Mouse (Mus musculus): ENCODE results near the gene Ubald2.
"Not testable (repeated sequence)": the region's sequence is repeated elsewhere in the genome, so short reads cannot be mapped to it uniquely, and the experiment has no call there.

Gene Ubald2

DNA sequence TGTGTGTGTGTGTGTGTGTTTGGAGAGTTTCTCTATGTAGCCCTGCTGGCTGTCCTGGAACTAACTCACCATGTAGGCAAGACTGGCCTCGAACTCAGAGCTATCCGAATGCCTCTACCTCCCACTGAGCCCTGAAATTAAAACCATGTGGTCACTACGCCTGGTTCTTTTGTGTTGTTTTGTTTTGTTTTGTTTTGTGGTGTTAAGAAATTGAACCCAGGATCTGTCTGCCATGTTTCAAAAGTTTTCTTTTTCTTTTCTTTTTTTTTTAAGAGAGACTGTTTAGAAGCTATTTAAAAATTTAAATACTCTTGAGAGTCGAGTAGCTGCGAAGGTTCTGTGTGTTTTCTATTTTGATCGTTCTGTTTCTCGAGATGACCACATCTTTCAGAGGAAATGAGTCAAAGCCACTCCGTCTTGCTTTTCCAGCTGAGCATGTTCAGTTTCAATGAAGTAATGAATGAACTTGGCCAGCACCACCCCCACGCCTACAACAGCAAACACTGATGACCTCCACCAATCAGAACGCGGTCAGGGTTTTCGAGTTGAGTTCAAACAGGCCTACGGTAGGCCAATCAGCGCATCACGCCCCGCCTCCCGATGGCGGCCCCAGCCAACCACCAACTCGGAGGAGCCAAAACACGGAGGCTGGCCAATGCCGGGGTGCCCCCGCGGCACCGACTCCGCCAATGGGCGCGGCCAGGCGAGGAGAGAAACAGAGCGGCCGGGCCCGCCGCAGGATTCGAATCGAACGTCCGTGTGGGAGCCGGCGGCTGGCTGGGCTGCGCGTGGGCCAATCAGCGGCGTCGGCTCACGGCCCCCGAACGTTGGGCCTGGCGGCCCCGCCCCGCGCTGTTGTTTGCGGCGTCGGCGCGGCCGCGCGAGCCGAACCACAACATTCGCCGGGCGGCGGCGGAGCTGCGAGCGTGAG is at the start of gene Ubald2:
Gene Ubald2 (plus strand): TSS at position 739 of the 931 bp plus-strand sequence.
- peak; percentile 97 to 100 for DNase-seq (ENCODE audit: low spot score in 2 of 2)

DNA sequence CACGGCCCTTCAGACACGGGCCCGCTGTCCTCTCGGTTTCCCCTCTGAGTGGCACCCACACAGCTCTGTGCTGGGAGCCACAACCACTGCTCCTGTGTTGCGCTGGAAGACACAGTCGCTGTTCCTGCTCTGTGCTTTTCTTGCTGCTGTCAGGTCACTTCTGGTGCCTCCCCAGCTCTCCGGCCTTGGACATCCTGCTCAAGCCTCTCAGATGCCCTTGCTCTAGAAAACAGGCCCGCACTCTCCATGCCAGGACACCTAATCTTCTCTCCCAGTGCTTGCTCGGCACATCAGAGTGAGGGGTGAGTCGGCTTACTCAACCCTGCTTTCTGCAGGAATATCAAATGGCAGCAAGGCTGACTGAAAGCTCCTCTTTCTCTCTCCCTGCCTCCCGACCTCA is 49.7 kb upstream of the Ubald2 start:
- no peak for DNase-seq (ENCODE audit: low spot score in 2 of 2)

DNA sequence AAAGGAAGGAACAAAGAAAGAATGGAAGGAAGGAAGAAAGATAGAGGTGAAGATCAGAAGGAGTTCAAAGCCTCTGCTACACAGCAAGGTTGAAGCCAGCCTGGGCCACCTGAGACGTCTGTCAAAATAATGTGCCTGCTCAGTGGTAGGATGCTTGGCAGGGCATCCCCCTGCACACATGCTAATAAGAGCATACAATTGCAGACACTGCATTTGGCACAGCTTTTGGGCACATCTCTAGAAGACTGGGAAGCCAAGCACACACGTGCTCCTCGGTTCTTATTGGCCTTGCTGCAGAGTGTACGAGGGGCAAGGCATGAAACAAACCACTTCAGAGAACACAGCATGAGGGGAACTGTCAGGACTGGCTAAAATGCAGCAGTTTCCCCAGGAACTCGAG is 47.9 kb upstream of the Ubald2 start:
- no peak for DNase-seq (ENCODE audit: low spot score in 2 of 2)

DNA sequence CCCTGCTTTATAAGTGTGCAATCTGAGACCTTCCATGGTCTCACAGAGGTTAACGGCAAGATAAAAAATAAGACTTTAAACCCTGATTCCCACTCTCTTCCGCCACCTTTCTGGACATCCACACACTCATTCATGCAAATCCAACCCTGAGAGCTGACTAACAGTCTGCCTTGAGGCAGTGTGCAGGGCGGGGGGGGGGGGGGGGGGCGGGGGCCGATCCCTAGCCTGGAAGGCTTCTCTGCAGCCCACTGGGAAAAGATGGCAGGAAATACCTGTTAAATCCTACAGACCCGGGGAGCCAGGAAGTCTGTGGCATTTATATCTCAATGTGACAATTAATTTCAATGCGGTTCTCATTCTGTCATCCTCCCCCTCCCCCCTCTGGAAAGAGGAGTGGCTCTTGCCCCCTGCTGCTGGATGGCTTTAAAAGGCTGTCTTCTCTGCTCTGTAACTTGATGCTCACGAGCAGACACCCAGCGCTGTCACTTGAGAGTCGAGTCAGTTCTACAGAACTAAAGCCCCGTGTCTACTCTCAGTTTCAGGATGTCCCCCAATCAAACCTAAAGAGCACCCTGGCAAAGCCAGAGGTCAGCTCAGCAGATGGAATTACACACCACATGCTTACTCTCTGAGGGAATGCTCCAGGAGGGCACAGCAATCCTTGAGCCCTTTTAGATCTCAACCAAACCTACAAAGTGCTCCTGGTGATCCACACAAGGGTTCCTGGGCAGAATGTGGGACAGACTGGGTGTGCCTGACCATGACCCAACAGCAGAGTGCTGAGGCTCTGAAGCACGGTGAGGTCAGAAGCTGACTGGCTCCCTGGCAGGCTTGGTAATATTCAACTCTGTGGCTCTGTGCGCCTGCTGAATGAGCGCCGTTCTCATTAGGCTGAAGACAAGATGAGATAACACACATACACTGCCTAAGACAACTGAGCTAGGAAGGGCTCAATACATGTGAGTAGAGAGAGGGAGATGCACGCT is 46.5 kb upstream of the Ubald2 start:
- no peak for DNase-seq (ENCODE audit: low spot score in 2 of 2)

DNA sequence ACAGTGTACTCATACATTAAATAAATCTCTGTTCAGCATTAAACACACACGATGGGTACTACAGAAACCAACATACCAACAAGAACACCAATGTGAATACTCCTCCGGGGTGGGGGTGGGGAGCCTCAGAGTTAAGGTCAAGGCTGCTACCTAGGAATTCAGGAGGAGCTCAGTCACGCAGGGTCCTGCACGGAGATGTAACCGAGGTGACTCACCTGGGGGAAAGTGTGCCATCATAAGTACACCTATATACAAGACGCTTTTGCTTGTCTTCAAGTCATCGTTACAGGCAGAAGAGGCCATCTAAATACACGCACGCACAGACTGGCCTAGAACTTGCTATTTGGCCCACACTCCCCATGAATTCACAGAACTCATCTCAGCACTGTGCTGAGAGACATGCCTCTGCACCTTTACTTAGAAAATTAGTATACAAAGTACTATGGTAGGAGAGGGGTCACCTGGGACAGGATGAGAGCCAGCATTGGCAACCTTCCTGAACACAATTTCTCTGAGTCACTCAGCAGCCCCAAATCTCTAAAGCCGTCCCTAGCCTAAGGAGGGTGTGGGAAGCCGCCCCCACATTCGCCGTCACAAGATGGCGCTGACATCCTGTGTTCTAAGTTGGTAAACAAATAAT is 44.9 kb upstream of the Ubald2 start:
- peak; percentile 33 to 39 for DNase-seq (ENCODE audit: low spot score in 2 of 2)

DNA sequence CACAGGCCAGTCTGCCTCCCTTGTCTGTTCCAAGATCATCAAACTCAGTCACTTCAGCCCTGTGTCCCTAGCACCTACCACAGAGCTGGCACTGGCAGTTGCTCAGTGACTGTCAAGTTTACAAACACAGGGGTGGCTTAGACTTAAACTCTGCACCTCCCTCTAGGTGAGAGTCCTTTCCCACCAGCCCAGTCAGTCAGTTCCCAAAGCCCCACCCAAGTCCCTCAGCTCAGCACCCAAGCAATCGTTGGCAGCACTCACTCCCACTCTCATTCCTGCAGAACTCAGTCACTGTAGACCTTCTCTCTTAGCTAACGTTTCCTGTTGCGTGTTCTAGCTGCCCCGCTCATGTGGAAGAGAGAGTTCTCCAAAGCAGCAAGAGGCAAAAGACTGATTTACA is 39.1 kb upstream of the Ubald2 start:
- no peak for DNase-seq (ENCODE audit: low spot score in 2 of 2)

DNA sequence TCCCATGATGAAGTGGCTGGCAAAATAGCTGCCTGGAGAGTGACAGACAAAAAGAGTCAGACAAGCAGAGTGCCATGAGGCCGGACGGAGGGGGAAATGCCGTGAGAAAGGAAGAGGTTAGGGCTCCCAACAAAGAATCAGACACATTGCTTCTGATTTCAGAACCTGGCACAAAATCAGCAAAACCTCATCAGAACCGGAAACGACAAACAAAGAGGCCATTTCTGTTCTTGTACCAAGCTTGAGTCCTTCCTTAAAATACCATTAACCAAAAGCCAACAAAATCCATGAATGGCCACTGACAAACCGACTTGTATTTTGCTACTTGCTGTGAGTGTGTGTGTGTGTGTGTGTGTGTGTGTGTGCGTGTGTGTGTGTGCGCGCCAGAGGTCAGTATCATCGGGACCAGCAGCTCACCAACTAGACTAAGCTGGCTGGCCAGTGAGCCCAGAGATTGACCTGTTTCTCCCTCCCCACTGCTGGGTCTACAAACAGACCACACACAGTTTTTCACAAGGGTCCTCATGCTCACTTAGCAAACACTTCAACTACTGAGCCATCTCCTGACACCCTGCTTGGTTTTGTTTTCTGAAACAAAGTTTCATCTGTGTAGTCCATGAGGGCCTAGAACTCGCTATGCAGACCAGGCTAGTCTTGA is 37.5 kb upstream of the Ubald2 start:
- DNase-seq (ENCODE audit: low spot score in 2 of 2): no peak

DNA sequence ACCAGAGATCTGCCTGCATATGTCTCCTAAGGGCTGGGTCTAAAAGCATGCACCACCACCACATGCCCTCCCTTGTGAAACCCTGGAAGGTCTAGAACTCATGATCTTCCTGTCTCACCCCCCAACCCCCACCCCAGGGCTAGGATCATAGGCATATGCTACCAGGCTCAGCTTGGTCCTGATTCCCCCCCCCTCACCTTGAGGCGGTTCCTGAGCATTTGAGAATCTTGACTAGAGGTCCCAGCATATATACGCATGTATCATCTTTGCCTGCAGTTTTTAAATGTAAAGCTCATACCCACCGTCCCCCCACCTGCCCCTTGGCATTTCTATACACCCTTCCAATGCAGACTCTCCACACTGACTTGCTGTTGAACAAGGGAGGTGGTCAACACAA is 37.0 kb upstream of the Ubald2 start:
- DNase-seq (ENCODE audit: low spot score in 2 of 2): no peak

DNA sequence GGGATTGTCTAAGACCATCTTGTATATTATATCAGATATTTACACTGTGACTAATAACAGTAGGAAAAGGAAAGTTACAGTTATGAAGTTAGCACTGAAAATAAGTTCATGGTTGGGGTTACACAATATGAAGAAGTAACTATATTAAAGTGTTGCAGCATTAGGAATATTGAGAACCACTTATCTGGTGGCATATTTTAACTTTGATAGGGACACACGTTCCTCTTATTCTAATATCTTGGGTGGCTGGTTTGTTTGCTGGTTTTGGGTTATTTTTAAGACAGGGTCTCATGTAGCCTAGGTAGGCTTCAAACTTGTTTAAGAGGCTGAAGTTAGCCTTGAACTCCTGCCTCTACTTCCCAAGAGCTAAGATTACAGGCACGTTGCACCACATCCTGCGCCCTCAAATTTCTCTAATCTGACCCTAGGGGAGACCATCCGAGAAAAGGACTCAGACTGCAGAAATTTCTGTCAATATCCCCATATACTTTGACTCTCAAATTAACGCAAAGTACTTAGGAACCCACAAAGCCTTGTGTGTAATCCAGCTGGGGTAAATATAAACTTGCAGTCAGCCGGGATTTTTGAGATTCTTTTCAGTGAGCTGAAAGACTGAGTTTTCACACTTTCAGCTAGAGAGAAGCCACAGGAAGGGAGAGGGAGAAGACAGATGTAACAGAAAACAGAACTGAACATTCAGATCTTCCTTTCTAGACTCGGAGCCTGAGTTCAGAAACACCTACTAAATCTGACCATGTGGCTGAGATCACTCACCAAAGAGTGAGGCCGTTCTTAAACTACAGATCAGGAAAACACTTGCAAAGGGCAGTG is 36.2 kb upstream of the Ubald2 start:
- DNase-seq (ENCODE audit: low spot score in 2 of 2): no peak

DNA sequence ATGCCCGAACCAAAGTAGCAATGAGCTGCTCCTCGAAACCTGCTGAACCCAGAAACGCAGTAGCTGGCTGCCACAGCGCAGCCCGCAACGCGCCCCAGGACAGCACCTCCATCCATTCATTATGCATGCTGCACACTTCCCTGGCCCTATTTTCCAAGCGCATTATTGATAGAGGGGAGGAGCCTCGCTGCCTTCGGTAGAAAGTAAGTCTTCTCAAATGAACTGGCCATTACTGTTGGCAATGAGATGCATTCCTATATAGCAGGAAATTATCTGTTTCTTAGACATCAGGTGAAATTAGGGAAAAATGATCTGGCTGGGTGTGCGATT is 35.6 kb upstream of the Ubald2 start:
- no peak for DNase-seq (ENCODE audit: low spot score in 2 of 2)

DNA sequence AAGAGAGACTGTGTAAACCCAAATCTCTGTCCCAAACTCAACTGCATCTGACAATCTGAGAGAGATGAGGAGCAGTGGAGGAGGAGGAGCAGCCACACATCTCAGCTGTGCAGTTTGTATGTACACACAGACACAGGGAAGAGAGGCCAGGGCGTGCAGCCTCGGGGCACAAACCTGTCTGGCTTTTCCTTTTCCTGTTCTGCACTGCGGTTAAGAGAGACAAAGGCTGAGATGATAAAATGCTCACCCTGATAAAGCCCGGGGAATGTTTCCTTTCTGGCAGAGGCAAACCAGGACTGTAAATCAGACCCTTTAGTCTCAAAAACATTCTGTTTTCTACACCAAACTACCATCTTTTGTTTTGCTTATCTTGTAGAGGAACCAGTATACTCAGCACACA is 33.3 kb upstream of the Ubald2 start:
- no peak for DNase-seq (ENCODE audit: low spot score in 2 of 2)

DNA sequence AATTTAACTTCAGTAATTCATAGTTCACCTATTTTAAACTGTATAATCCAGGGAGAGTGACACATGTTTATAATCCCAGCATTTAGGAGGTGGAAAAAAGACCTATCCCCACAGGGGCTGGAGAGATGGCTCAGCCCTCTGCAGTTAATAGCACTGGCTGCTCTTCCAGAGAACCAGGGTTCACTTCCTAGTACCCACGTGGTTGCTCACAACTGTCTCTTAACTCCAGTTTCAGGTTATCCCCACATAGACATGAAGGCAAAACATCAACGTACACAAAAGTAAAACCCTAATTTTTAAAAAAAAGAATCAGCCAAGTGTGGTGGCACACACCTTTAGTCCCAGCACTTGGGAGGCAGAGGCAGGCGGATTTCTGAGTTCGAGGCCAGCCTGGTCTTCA is 28.3 kb upstream of the Ubald2 start:
- DNase-seq (ENCODE audit: low spot score in 2 of 2): no peak

DNA sequence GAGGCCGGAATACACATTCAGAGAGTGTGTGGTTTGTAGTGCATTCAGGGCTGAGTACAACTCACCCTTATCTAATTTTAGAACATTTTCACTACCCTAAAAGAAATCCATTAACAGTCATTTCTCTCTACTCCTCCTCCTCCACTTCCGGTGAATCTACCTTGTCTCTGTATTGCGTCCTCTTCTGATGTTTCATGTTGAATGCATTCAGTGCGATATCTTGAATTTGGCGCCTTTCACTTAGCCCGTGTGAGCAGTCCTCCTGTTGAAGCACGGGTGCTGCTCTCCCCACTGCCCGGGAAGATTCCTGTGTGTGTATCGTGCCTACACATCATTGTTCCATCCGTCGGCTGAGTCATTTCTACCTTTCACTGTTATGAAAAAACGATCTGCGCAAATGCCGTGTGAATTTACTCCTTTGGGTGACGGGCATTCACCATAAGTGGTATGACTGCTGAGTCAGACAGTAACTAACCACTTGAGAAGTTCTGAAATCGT is 27.6 kb upstream of the Ubald2 start:
- DNase-seq (ENCODE audit: low spot score in 2 of 2): no peak

DNA sequence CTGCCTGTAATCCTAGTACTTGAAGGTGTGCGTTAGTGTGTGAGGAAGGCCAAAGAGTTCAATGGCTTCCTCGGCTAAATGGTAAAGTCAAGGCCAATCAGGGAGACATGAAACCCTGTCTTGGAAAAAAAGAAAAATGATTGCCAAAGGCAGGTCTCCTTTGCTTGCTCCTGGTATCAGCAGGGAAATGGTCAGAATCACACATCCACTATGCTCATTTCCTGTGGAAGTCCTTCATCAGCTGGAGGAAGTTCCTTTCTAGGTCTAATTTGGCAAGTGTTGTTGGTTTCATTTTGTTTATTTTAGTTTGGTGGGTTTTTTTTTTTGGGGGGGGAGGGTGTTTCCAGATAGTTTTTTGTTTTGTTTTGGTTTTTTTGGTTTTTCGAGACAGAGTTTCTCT is 24.9 kb upstream of the Ubald2 start:
- no peak for DNase-seq (ENCODE audit: low spot score in 2 of 2)

DNA sequence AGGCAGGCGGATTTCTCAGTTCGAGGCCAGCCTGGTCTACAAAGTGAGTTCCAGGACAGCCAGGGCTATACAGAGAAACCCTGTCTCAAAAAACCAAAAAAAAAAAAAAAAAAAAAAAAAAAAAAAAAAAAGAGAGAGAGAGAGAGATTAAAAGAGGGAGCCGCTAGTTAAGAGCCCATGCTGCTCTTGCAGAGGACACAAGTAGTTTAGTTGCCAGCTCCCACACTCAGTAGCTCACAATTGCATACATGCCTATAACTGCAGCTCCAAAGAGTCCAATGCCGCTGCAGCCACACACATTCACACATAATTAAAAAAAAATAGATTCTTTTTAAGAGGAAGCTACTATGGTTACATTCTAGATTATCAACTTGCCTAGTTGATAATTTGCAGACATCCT is 23.5 kb upstream of the Ubald2 start:
- not testable (repeated sequence) for DNase-seq (ENCODE audit: low spot score in 2 of 2)

DNA sequence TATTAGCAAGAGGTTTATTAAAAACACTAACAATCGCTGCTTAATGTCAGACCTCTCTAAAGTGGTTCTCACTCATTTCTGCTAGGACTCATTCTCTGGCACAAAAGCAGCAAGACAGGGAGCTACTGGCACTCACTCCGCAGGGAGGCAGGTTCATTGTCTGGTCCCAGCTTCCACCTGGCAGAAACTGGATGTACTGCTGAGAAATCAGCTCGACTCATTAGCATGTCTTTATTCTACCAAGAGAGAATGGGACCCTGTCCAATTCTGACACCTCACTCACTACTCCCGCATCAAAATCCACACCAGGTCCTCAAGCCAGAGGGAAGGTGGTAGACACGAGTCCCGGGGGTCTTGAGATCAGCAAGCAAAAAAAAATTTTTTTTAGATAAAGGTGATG is 22.3 kb upstream of the Ubald2 start:
- DNase-seq (ENCODE audit: low spot score in 2 of 2): no peak

DNA sequence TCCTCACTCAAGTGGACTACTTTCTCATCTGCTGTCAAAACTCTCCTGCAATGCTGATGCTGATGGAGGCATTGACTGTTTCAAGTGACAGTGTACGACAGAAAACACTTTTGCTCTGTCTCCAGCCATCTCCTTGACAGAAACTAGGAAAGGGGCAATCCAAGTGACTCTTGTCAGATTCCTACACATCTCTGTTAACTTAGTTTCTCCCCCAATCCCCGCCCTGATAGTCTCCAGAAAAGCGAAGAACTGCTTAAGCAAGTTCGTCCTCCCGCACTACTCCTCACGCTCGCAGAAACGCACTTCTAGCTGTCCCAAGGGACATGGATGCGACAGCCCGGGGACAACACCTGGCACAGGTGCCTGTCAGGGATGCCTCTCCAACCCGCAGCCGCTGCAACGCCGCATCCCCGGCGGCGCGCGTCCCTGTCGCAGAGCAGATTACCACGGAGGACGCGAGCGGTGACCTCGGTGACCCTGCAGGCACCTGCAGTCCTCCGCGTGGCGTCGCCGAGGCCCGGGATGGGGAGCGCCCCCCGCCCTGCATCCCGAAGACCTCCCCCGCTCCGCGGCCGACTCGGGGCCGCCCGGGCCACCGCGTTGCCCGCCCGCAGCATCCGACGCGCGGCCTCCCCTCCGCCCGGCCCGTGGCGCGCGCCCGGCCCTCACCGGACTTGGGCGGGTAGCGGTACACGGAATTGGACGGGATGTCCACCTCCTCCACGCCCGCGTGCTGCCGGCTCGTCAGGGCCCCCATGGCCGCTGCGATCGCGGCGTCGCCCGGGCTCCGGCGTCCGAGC is 21.7 kb upstream of the Ubald2 start:
- DNase-seq (ENCODE audit: low spot score in 2 of 2): peak; percentile 15 to 35

DNA sequence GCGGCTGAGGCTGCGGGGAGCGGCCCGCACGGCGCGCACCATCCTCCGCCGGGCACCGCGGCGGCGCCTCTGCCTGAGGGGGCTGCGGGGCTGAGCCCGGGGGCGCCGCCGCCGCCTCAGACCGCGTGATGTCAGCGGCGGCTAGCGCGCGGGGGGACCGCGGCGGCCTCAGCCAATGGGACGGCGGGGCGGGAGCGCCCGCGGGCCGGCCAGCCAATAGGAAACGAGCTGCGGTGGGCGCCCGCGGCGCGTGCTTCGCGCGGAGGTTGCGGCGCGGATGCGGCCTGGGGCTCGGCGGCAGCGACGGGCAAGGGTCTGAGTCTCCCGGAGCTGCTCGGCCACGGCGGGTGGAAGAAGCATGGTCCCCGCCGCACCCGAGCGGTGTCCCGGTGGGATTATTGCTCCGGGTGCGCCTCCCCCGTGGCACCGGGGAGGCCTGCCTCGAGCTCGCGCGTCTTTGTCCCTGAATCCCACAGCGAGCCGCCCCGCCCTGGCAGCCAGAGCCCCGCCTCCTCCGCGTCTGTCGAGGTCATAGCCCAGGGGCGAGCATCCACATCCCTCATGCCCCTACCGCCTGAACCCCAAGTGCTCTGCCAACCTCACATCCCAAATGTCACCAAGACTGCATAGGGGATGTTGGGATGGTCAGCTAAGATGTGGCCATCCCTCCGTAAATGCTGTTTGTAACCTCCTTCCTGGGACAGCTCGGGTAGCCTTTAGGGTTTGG is 20.8 kb upstream of the Ubald2 start, which contains the start of gene Rnf157:
Gene Rnf157 (minus strand): TSS at position 129 of the 727 bp plus-strand sequence.
- DNase-seq (ENCODE audit: low spot score in 2 of 2): peak; percentile 73 to 84

DNA sequence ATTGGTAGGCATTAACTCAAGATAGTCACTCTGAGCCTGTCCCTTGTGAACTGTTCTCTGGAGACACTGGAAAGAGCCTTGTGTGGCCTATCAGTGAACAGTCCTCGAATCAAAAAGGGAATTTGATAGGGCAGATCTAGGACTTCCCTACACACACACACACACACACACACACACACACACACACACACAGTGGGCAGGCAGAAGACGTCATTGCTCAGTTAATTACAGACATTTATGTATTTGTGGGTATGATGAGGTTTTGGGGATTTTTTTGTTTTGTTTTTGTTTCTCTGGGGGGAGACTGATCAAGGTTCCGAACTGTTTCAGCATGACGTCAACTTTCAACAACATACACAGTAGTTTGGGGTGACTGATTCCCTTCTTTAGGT is 20.3 kb upstream of the Ubald2 start:
- no peak for DNase-seq (ENCODE audit: low spot score in 2 of 2)

Measured in thymus, postnatal 10 days (tissue).